Comparison of ENCODE assay signal across 10 mouse cellular contexts in the genomic region with DNA sequence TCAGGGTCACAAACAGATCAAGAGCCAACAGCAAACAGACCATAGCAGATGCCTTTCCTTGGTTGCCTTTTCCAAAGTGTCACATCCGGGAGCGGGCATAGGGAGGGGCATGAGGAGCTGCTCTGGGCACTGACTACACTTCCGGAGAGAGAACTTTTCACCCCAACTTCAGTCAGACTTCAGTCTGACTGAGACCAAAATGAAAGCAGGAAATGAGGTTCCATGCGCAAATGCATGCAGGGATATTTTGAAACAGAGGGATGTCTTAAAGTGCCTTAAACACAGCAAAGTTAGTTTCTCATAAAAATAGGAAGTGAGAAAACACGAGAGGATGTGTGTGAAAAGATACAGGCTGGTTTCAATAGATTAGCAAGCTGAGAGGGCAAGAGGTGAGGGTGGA.
DNase-seq lines count a peak whose midpoint lies in the region; ATAC-seq lines count a peak whose summit lies in the region.
"Had no signal": no experiment of that assay in that cellular context is flagged by ENCODE, and none has a peak within 500 bp of the region (broad histone marks: within the 10 kb centered on the region; RNA-seq: fewer than 3 reads in every experiment).

No protein-coding gene starts in this region.

- peak; percentile 93 for ATAC-seq in activated CD4-positive, CD25-positive, alpha-beta regulatory T cell, adult 4 months
- ATAC-seq in monocyte, adult 5-6 weeks (replicated peaks; ENCODE audit: insufficient number of reproducible peaks, low FRiP score, low TSS enrichment, poor library complexity, severe bottlenecking), result peak; percentile 85
- ATAC-seq: forebrain, postnatal 0 days had no signal

- peak; percentile 37 for DNase-seq in adrenal gland, postnatal 14 days
- no peak for DNase-seq in adrenal gland, postnatal 4 days (ENCODE audit: low spot score in 2 of 2)
- peak; percentile 32 for DNase-seq in kidney, postnatal 14 days
- no peak for DNase-seq in testis, postnatal 14 days (ENCODE audit: low spot score)
- no peak for DNase-seq in left cerebral cortex, postnatal 10 days (ENCODE audit: extremely low spot score in 1 of 2, low spot score in 2 of 2)
- DNase-seq in layer of hippocampus, adult 18-20 months (ENCODE audit: low spot score in 2 of 2), result no peak
- DNase-seq: forebrain, postnatal 0 days; layer of hippocampus, postnatal 36 days had no signal

- intact Hi-C loops in left cerebral cortex, postnatal 10 days (cut with DNase I), result loop anchor here (10.0 kb wide), 1 partner anchor 176 kb away; no protein-coding TSS in a partner anchor

Comparison
In these comparisons a context has a peak if more than half of its experiments do, and no peak if none do; other contexts are left out.
1. DNase-seq: peak in adrenal gland, postnatal 14 days (single experiment) and kidney, postnatal 14 days (single experiment); none in adrenal gland, postnatal 4 days (0 of 2), testis, postnatal 14 days (single experiment), left cerebral cortex, postnatal 10 days (0 of 2) and layer of hippocampus, adult 18-20 months (0 of 2).